Mouse (Mus musculus) activated CD4-positive, CD25-positive, alpha-beta regulatory T cell, adult 4 months (primary cell): Measurements from ENCODE around the gene Nrn1l. TPM values are rescaled to one million over a fixed set of nuclear protein-coding genes. Genes with fewer than 3 reads are reported as not detected.

ENCODE experiments used
- ATAC-seq: one replicate; pipeline ENCODE4 v1.8.0; 2017
- polyA plus RNA-seq, 2 experiments: library from polyadenylated mRNA; unstranded; fragments of 100-300 nt; shearing (Covaris generic); gene quantifications; one replicate each; pipeline ENCODE4 v1.2.1; 2017

Nrn1l gene
- polyA plus RNA-seq: 1 to 10 TPM in 1 of 2 experiments, not detected in 1; 1.3 TPM

DNA sequence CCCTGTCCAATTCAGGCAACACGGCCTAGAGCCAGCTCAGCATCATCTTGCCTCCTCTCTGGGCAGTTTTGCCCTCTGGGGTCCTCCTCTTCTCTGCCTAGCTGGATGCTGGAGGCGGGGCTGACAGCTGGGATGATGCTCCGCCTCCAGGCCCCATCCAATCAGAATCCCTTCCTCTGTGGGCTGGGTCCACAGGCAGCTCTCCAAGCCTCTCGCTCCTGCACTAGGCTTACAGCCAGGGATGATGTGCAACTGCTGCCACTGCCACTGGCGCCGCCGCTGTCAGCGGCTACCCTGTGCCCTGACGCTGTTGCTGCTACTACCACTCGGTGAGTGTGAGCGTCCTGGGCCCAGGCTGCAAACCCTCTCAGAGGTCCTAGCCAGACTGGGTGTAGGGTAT is at the start of gene Nrn1l:
Gene Nrn1l, plus strand, starts transcription at position 229 of the 400 bp plus-strand sequence.
- no peak for ATAC-seq

DNA sequence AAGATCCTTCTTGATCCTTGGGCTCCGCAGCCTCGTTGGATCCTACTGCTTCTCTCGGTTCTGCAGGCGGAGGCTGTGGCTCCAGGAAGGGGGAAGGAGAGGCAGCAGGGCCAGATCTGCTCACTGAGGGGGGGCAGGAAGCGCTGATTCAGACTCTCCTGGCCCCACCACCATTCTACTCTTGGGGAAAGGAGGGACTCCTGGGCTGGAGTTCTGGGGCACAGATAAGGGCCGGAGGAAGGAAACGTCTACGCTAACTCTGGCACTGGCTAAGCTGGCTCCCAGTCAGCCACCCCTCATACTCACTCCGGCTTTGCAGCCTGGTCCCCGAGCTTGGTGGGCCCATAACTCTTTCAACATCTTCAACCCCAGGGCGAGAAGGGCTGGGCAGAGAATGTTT is 46.7 kb upstream of the Nrn1l start:
- no peak for ATAC-seq

DNA sequence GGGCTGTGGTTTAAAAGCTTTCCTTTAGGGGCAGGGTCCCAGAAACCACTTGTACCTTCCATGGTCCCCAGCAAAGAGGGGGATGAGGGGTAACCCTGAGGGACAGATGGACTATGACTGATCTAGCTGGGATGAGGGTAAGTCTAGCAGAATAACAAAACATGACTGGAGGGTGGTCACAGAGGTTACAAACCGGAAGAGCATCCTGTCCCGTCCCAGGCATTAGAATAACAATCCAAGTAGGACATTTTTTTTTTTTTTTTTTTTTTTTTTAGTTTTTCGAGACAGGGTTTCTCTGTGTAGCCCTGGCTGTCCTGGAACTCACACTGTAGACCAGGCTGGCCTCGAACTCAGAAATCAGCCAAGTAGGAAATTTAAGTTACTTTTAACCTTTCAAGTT is 43.4 kb upstream of the Nrn1l start:
- ATAC-seq: no peak

DNA sequence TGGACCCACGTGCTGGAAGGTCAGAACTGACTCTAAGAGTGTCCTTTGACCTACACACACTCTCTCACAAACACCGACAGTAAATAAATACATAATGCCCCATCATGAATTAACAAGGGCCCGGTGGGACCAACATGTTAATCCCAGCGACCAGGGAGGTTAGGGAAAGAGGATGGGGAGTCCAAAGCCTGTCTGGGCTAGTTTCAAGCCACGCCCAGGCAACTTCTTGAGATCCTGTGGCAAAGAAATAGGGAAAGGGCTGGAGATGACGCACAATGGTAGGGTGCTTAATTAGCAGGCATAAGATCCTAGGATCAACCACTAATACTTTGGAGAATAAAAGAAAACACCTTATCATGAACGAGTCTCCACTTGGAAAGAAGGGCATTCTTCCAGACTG is 42.8 kb upstream of the Nrn1l start:
- no peak for ATAC-seq

DNA sequence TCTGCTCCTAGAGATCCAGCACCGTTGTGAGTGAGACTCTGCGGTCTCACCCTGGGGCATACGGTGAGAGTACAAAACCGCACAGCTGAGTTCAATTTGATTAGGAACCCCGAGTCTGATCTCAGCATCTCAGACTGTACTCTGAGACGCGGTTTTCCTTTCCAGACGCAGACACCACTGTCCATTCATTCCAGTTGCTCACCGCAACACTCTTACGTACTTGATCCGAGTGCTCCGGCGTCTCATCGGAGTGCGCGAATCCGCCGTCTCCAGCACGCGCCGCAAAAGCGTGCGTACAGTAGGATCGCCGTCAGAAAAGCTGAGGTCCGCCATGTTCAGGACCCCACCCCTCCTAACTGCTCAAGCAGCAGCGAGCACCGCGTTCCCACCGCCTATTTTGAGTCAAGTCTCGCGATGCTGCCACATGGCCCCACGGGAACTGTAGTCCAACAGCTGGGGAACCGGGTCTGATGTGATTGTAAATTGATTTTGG is 41.7 kb upstream of the Nrn1l start:
- peak; percentile 68 for ATAC-seq

DNA sequence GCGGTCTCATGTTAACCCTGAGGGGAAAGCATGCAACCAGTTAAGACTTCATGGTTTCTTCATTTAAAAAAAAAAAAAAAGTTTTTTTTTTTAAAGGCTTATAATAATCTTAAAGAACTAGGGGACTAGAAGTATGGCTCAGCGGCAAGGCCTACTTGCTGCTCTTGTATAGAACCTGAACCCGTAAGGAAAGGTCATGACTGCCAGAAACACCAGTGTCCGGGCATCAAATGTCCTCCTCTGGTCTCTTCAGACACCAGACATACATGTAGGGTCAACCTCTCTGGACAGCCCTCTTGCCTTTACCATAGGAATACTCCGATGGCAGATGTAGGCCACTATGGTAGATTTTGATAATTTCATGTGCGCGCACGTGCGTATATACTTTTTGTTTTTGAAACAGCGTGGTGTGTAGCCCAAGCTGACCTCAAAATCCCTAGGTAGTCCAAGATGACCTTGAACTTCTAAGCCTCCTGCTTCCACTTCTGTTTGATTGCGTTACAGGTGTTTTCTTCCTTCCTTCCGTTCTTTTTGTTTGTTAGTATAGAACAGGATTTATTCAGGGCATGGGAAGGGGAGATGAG is 41.1 kb upstream of the Nrn1l start:
- no peak for ATAC-seq

DNA sequence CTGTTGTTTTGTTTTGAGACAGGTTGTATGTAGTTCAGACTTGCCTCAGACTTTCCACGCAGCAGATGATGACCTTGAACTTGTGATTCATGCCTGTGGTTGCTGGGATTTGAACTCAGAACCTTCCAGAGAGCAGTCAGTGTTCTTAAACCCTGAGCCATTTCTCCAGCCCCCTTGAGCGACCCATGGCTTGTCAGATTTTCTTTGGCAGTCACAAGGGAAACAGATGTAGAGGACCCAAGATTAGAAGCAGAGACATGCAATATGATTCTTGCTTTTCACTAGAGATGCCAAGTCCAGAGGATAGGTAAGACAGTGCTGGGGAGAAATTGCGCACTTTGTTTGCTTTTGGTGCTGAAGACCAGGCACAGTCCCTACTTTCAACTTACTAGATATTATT is 40.2 kb upstream of the Nrn1l start, which contains the start of gene Cenpt:
Gene Cenpt, minus strand, starts transcription at position 101 of the 400 bp plus-strand sequence.
- no peak for ATAC-seq

DNA sequence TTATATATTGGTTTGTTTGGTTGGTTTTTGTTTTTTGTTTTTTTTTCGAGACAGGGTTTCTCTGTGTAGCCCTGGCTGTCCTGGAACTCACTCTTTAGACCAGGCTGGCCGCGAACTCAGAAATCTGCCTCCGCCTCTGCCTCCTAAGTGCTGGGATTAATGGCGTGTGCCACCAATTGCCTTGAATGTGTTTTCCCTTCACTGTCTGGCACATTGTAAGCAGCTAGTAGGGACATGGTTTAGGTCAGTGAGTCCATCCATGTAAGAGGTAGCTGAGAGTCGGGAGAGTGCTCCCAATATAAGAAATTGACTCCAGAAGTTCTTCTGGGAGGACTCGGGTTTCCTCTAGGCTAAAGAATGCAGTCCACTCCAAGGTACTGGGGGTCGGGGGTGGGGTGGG is 39.1 kb upstream of the Nrn1l start:
- ATAC-seq: no peak

DNA sequence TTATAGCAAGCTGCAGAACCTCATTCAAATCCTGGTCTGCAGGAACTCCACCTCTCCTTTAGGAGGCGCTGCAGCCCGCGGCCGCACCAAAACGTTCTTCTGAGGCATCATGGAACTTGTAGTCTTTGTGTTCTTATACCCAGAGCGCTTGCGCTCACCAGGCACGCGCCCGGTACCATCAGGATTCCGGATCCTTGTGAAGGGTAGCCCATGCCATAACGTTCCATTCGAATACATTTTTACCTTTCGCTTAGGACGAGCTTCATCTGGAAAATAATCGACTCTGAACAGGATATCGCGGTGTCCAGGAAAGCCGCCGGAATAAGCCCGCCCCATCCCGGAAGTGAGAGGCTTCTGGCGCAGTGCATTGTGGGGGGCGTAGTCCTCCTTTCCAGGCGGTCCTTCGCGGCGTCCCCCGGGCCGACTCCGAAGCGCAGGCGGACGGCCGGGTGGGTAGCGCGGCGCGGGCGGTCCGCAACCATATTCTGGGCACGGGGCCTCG is 38.6 kb upstream of the Nrn1l start, which contains the start of gene Thap11:
Gene Thap11, plus strand, starts transcription at position 418 of the 502 bp plus-strand sequence.
- ATAC-seq: peak; percentile 84

DNA sequence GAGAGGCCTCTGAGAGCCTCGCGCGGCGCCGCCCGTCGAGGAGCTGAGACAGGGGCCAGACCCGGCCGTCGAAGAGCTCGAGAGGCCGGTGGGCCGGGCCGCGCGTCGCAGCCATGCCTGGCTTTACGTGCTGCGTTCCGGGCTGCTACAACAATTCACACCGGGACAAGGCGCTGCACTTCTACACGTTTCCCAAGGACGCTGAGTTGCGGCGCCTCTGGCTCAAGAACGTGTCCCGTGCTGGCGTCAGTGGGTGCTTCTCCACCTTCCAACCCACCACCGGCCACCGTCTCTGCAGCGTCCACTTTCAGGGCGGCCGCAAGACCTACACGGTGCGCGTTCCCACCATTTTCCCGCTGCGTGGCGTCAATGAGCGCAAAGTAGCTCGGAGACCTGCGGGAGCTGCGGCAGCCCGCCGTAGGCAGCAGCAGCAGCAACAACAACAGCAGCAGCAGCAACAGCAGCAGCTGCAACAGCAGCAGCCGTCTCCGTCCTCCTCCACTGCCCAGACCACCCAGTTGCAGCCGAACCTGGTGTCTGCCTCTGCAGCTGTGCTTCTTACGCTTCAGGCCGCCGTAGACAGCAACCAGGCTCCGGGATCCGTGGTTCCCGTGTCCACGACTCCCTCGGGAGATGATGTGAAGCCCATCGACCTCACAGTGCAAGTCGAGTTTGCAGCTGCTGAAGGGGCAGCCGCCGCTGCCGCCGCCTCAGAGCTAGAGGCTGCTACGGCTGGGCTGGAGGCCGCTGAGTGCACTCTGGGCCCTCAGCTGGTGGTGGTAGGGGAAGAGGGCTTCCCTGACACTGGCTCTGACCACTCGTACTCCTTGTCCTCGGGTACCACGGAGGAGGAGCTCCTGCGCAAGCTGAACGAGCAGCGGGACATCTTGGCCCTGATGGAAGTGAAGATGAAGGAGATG is 37.9 kb upstream of the Nrn1l start:
- ATAC-seq: no peak

DNA sequence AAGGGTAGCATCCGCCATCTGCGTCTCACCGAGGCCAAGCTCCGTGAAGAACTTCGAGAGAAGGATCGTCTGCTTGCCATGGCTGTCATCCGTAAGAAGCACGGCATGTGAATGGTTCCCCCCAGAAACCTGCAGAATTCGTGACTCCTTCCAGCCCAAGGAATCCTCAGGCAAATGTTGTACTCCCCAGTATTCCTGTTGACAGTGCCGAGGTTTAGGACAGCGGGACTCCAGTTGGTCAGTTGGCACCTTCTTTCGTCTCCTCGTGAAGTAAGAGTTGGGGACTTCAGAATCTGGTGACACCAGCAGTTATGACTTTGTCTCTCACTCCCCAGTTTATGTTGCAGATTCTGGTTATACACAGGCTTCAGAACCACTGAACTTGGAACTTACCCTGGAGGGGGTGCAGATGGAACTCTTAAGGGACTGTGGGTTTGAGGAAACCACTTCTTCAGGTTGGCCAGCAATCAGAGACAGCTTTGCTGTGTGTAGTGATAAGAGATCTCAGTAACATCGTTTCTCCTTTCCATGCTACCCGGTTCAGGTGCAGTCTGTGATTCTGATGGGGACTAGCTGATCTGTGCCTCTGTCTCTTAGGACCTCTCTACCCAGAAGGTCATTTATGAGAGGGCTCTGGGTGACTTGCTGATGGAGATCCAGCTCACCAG is 37.1 kb upstream of the Nrn1l start:
- no peak for ATAC-seq

DNA sequence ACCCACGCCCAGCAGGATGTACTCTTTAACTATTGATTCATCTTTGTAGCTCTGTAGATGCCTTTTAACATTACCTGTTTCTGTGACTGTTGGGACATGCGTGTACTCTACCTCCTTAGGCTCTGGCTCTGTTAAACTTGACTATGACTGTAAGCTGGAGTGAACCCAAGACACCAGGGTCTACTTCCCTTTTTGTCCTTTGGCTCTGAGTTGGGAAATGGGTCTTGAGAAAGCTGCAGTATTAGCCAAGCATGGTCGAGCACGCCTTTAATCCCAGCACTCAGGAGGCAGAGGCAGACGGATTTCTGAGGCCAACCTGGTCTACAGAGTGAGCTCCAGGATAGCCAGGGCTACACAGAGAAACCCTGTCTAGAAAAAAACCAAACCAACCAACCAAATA is 34.9 kb upstream of the Nrn1l start:
- ATAC-seq: no peak

DNA sequence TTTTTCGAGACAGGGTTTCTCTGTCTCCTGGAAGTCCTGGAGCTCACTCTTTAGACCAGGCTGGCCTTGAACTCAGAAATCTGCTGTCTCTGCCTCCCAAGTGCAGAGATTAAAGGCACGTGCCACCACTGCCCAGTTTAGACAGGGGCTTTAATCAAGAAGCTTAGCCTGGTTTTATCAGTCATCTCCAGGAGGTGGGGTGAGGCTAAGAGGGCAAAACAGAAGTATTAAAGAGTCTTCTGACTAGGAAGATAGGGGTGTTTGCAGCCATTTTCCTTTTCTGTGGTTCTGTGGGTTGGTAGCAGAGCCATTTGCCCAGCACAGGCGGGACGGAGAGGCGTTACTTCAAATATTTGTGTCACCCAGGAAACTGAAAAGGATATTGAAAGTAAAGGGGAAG is 34.1 kb upstream of the Nrn1l start:
- no peak for ATAC-seq

DNA sequence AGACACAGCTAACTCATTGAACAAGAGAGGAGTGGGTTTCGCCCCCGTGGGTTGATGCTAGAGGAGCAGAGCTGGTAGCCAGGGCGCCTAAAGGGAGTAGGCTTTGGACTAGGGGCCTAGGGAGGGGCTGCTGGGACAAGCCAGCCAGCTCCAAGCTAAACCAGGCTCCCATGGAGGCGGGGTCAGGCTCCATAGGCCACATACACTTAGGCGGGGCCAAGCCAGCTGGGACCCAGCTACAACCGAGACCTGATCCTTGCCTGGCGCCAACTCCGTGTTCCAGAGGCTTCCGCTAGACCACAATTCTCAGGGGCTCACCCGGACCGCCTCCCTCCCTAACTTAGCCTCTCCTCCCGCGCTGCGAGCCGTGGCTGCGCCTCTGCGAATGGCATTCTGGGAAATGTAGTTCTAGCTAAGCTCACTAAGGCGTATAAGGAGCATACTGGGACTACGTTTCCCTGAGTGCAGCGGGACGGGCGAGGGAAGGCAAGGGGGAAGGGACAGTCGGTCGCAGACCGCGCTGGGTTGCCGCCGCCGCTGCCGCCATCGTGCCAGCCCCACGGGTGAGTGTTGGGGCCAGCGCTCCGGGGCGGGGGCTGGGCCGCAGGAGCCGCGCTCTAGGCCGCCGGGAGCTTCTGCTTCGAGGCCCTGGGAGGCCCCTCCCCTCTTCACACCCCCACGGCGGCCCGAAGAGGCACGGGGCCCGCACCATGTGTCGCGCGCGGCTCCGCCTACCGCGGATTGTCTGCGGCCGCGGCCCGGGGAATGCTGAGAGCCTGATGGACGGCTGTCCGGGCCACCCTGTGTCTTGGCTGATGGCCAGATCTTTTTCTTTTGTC is 33.0 kb upstream of the Nrn1l start, which contains the start of gene Nutf2:
Gene Nutf2, plus strand, starts transcription at position 438 of the 839 bp plus-strand sequence.
- ATAC-seq: peak; percentile 99

DNA sequence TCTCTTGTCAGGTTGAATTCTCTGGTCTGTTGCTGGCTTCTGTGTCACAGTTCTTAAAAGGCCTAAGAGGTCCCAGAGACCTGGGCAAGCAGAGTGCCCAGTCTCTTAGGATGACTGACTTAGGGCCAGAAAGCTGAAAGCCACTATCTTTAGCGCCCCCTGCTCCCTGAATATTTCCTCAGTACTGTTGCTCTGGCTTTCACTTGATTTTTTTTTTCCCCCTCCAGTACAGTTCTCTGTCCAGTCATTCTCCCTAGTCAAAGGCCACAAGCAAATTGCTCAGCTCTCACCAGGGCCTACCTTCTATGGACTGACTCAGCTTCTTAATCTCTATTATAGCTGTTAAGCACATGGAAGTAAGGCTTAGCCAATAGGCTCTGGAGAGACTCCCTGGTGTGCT is 31.4 kb upstream of the Nrn1l start:
- ATAC-seq: no peak

DNA sequence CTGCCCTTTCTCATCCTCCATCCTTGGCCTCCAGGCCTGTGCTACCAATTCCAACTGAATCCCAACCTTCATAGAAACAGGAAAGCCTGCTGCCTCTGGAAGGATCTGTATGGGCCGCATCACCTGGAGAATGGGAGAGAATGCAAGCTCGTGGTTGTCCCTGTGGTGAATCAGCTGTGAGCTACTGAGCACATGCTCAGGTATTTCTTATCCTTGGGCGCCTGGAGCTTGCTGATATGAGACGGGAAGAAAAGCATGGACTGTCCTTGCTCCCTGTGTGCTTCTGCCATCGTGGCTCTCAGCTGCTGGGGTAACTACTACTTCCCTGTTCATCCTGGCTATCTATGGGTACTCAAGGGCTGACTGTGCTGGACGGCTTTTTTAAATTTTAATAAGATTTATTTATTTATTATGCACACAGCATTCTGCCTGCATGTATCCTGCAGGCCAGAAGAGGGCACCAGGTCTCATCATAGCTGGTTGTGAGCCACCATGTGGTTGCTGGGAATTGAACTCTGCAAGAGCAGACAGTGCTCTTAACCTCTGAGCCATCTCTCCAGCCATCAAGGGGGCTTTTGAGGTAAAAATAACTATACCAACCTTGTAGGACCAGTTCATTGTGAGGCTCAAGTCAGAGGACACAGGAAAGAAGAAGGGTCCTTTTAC is 26.9 kb upstream of the Nrn1l start:
- ATAC-seq: no peak

DNA sequence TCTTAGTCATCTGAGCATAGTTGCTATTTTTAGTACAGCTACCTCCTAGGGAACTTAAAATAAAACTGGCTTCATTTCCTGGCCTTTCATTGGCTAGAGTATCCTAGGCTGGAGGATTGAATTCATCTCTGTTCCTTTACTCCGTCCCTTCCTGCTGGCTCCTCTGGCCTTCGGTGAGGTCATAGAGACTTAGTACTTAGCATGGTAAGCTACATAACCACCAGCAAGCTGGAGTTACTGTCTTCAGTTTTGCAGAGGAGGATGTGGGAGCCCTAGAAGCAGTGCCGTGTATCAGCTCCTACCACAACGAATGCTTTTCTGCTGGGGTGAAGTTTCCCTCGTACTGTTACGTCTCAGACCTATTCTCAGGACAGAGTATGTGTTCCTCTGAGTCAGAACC is 19.1 kb upstream of the Nrn1l start:
- ATAC-seq: no peak

DNA sequence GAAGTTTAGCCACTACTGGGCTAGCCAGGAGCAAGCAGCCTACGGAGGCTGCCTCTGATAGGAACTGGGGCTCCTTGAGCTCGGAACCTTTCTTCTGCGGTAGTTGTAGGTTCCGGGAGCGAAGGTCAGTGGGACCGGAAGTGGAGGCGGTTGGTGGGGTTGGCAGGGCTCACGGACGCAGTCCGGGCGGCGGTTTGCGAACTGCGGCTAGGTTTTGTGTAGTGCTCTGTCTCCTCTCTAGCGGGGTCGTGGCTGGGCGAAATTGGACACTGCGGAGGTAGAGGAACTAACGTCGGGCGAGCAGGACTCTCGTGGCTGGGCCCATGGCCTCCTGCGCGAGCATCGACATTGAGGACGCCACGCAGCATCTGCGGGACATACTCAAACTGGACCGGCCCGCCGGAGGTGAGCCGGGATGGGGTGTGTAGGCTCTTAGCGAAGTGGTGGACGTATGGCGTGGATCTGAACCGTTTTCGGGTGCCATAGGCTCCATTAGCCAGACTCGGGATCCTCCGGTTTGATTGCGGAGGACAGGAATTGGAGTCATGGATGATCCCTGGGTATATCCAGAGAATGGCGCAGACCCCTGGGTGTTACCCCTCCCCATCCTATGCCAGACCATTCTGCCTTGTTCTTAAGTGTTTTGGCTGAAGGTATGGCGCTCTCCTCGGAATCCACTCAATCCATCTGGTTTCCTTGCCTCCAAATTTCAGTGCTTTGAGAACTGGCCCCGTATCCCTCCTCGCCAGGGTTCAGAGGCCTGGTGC is 12.4 kb upstream of the Nrn1l start, which contains the start of gene Edc4:
Gene Edc4, plus strand, starts transcription at position 128 of the 767 bp plus-strand sequence.
- peak; percentile 90 for ATAC-seq

DNA sequence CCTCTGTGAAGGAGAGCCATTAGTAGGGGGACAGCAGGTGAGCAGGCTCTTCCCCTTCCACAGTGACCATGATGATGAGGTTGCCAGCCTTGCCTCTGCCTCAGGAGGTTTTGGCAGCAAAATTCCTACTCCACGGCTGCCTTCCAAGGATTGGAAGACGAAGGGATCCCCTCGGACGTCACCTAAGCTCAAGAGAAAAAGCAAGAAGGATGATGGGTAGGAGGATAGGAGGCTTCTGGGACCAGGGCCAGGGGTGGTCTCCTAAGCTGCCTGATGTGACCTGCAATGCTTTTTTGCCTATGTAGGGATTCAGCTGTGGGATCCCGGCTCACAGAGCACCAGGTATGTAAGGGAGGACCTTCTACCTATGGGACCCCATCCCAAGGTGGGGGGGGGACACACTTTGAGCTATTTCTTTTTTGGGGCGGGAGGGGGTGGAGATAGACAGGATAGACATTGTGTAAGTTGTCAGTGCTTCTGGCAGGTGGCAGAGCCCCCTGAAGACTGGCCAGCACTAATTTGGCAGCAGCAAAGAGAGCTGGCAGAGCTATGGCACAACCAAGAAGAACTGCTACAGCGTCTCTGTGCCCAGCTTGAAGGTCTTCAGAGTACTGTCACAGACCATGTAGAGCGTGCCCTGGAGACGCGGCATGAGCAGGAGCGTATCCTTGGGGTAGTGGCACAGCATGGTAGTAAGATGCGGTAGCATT is 3.5 kb upstream of the Nrn1l start:
- ATAC-seq: no peak

DNA sequence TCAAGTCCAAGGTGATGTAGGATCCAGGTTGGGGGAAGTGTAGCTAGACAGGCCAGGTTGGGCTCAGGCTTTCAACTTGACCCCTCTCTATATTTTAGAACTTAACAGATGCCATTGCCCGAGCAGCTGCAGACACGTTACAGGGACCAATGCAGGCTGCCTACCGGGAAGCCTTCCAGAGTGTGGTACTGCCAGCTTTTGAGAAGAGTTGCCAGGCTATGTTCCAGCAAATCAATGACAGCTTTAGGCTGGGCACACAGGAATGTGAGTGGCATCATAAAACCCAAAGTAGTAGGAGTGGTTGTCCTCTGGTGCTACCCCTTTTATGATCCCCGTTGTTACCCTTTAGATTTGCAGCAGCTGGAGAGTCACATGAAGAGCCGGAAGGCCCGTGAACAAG is 2.5 kb upstream of the Nrn1l start:
- ATAC-seq: no peak
